Mouse (Mus musculus) urinary bladder, adult 18-20 months (tissue): ENCODE measurements around the gene Rpa1.
"Not testable (repeated sequence)": the region's sequence is repeated elsewhere in the genome, so short reads cannot be mapped to it uniquely, and the experiment has no call there.

Experiments
- DNase-seq, 2 experiments: peaks; one replicate each; pipeline ENCODE4 v3.0.0; 2022; ENCODE audit warnings: low spot score in 2 of 2, mixed read lengths in 2 of 2

The Rpa1 gene

DNA sequence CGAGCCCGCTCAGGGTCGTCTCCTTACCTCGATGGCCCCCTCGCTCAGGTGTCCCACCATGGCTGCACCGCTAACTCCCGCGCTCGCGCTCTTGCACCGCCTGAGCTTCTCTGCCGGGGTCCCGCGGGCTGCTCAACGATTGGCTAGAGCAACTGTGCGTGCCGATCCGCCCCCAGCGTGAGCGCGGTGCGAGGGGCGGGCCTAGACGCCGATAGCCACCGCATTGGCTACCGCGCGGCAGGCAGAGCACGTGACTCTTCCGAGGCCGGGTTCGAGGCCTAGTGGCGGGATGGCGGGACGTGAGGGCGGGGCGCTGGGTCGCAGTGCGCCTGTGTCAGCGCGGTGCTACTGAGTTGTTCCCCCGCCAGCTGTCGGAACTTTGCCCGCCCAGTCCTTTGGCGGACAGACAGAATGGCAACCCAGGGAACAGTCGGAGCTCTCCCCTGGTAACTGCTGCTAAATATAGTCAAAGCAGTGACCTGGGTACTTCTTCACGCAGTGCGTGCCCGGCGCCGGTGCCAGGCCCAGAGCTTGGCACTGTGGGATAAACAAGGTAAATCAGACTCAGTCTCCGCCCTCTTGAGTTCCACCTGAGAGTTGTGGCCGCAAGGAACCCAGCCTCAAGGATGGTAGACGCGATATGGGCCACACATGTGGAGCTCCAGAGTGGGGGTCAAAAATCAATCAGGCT is at the start of gene Rpa1, which contains the start of gene Smyd4:
Gene Rpa1, minus strand, starts transcription at position 126 of the 691 bp plus-strand sequence.
Gene Smyd4, plus strand, starts transcription at position 235 of the 691 bp plus-strand sequence.
- peak; percentile 83 to 92 for DNase-seq

DNA sequence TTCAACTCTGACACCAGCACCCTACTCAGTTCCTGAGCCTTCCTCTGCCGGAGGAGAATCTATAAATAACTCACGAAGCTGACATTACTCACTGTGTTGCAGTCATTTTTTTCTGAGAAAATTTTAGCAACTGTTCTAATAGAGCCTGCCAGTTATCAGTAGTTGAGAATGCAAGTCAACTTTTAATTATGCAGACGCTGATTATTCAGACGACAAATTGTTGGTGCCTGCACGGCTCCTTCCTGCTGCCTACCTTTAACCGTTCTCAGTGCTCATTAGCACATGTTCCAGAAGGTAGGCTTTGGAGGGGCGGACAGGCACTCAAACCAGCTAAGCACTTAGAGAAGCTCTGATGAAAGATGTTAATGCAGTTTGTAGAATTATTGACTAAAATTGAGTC is 49.3 kb upstream of the Rpa1 start:
- DNase-seq, result no peak

DNA sequence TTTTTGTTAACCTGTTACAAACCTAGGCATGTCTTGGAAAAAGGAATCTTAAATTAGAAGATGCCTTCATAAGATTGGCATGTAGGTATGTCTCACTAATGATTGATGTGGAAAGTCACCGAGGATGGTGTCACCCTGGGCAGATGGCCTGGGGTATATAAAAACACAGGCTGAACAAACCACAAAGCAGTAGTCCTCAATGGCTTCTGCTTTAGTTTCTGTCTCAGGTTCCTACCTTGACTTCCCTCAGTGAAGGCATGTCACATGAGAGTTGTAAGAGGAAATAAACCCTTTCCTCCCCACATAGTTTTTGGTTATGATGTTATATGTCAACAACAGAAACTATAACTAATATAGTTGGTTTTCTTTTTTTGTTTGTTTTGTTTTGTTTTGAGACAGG is 47.5 kb upstream of the Rpa1 start:
- no peak for DNase-seq

DNA sequence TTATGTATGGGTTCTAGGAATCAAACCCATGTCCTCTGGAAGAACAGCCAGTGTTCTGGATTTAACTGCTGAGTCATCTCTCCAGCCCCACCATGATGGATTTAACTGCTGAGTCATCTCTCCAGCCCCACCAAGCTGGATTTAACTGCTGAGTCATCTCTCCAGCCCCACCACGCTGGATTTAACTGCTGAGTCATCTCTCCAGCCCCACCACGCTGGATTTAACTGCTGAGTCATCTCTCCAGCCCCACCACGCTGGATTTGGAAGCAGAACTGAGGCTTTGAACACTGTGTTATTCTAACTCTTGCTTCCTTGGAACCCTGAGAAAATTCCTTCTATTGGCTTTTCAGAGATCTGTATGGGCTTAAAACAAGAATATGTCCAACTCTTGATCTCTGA is 35.4 kb upstream of the Rpa1 start:
- DNase-seq, result not testable (repeated sequence)

DNA sequence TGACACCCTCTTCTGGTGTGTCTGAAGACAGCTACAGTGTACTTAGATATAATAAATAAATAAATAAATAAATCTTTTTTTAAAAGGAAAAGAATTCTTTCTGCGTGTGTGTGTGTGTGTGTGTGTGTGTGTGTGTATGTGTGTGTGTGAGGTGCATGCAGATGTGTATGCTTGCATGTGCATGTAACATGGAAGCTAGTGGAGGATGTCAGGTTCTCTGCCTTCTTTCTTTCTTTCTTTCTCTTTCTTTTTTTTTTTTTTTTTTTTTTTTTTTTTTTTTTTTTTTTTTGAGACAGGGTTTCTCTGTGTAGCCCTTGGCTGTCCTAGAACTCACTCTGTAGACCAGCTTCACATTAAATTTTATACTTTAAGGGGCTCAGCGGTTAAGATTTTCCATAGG is 30.7 kb upstream of the Rpa1 start:
- not testable (repeated sequence) for DNase-seq

DNA sequence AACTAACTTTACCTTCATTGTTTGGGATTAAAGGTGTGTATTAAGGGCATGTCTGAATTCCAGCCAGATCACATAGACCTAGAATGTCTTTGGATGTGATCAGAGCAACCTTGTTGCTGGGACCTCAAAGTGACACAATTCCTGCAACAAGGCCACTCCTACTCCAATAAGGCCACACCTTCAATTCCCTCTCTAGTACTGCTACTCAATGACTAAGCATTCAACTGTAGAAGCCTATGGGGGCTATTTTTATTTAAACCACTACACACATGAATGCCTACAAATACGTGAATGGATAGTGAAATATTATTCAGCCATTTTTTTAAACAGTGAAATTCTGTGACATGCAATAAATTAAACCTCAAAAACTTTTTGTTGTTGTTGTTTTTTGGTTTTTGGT is 29.0 kb upstream of the Rpa1 start:
- no peak for DNase-seq

DNA sequence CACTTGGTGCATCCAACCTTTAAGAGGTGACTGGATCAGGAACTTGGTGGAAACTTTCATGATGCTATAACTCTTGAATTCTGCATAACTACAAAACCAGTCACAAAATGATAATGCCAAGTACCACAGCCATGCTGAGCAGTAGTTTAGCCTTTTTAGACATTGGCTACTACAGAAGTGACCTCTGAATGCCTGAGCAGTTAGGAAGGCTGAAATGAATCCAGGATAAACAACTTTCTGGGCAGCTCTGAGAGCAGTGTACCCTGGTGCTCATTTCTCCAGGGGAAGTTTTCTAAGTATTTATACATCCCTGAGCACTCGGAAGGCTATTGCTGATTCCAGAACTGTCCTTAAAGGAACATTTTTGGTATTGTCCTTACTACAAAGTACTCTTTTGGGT is 7.4 kb upstream of the Rpa1 start:
- no peak for DNase-seq

DNA sequence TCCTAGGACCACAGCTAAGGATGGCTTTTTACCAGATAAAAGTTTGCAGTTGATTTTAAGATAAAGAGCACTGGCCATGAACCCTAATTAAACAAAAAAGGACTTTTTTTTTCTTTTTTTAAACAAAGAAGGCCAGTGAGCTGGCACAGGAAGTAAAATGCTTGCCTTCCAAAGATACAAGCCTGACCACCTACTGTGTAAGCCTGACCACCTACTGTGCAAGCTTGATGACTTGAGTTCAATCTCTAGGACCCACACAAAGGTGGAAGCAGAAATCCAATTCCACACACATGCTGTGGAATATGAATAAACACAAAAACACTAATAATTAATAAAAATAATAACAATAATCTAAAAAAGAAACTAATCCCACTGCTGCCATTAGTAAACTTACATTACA is 3.1 kb upstream of the Rpa1 start:
- no peak for DNase-seq

DNA sequence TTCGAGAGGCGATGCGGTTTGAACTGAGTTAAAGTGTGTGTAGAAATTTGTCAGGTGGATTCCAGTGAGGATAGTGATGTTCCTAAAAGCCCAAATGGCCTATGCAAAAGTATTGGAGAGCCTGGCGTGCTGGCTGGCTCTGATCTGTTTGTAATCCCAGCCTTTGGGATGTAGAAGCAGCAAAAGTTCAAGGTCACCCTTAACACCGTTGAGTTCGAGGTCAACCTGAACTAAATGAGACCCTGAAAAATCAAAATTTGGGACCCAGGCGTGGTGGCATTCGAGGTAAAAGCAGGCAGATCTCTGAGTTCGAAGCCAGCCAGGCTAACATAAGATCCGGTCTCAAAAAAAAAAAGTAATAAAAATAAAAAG is 752 bp upstream of the Rpa1 start:
- DNase-seq, result no peak

DNA sequence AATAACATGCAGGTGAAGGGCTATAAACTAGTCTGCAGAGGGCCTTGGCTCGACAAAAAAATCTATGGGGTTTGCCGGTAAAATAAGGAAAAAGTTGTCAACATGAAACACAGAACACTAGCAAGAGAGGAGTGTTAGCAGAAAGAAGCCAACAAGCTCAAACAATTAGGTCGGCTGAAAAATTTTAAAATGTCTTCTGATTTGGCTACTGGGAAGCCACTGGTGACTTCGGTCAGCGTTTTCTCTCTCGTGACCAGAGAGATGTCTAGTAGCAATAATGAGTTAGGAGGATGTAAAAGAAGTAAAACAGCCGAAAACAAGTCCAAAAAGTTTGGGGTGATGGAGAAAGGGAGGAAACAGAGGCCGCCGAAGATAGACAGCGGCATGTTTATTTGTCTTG is 528 bp downstream of the Rpa1 start:
- no peak for DNase-seq

DNA sequence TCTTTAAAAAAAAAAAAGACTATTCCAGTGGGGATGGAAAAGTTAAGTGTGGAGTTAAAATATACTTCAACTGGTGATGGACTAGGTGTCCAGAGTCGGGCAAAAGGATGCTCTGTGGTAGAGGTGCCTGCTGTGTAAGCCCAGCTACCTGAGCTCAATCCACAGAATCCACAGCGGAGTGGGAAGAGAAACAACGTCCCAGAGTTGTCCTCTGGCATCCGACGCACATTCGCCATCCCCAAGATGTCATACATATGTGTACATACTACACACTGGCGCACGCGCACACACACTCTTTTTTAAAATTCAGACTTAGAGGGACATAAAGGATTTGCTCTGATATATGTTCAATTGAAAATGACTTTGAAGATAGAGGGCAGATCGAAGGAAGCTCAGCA is 937 bp downstream of the Rpa1 start:
- no peak for DNase-seq

DNA sequence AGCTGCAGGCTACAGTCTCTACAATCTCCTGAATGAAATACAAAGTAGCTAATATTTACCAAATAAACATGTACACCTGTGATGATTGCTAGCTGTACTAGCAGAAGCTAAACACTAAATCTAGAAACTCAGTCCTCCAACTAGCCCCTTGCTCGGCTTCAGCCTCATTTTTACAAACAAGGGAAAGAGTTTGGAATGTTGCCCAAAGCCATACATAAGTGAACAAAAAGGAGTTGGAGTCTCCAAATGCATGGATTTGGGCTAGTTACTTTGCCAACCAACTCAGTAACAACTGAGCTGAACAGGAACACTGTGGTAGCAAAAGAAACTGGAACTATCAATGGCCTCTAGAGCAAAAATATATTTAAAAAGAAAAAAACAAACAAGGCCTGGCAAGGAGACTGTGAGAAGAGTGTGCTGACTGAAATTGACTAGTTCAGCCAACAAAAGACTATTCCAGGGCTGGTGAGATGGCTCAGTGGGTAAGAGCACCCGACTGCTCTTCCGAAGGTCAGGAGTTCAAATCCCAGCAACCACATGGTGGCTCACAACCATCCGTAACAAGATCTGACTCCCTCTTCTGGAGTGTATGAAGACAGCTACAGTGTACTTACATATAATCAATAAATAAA is 1.5 kb downstream of the Rpa1 start:
- no peak for DNase-seq

DNA sequence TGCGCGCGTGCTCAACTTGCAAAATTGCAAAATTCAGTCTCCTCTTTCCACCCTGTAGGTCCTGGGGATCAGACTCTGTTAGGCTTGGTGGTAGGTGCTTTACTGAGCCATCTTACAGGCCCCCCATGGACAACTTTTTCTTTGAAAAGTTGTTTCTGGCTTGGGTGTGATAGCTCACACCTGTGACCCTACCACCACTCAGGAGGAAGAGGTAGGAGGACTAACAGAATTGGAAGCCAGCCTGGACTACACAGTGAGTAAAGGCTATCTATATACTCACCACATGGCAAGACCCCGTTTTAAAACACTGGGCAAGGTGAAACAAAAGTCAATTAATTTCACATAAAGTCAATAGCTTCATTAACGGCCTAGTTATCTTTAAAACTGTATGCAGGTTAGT is 3.4 kb downstream of the Rpa1 start:
- DNase-seq, result no peak

DNA sequence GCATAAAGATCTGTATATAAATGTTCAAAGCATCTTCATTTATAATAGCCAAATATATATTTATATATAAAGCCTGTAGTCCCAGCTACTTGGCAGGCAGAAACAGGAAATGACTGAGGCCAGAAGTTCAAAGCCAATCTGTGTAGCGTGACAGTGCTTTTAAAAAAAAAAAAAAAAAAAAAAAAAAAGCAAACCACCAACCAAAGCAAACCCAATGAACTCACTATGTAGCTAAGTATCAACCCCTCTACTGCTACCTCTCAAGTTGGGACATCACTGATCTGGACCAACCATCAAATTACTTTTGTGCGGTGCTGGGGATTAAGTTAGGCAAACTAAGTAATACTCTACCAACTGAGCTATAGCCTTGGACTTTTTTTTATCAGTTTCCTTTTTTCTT is 4.0 kb downstream of the Rpa1 start:
- no peak for DNase-seq

DNA sequence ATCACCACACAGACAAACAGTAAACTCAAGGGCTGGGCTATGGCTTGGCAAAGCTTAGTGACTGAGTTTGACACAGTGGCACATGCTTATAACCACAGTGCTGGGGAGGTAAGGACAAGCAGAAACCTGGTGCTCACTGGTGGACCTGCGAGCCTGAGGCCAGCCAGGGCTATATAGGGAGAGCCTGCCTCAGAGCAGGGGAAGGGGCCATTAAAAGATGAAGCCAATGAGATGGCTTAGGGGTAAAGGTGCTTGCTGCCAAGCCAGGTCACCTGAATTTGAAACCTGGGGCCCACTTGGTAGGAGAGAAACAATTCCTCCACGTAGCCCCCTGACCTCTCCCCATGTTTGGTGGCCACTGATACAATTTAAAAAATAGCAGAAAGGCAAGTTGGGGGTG is 5.0 kb downstream of the Rpa1 start:
- no peak for DNase-seq

DNA sequence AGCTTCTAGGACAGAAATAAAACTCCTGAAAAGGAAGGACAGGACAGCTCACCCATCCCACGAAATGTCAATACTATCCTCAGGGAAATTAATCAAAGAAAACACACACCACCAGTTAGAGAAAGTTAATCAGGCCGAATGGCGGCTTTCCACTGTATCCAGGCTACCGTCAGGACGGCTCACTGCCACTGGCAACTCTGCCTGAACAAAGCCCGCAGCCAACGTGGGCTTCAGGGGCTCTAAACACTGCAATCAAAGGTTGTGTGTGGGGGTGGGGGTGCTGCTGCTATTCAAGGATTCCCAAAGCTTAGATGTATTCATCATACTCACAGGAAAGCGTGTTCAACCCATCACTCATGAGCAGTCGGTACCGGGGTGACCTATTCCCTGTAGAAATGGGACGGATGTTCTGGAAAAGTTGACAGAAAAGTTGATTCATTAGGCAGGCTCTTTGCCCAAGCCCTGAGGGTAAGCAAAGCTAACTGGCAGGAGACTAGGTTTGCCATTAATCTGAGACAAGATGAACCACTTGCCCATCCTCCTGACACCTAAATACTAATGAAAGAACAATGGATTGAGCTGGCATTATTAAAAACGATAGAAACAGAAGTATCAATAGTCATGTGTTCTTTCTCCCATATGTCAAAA is 7.3 kb downstream of the Rpa1 start:
- no peak for DNase-seq

DNA sequence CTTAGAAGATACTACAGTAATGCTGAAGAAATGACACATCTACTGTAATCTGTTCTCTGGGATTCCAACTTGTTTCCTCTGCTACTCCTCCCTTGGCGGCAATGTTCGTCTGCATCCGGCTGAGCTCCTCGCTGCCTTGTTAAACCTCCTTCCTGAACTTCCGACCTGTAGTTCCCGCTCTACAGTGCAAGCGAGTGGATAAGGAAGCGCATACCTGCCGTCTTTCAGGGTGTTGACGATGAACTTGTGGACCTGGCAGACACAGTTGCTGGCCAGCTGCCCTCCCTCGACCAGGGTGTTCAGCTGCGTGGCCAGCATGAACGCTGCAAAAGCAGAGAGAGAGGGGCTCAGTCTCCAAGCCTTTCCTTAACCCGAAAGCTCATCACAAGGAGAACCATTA is 8.0 kb downstream of the Rpa1 start:
- no peak for DNase-seq

DNA sequence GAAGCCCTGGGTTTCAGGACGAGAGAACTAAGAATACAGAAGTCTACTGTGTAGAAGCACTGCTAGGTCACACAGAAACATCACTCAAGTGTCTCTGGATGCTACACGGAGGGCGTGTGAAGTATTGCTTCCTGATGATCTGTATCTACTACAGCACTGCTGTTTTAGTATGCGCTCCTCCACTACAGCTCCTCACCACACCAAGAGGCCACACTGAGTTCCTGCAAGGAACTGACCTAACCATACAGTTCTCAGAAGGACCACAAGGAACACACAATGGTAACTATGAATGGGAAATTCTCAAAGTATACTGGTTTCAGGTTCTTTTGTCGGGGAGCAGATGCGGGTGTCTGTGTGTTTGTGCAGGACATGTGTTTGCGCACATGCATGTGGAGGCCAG is 10.9 kb downstream of the Rpa1 start:
- no peak for DNase-seq

DNA sequence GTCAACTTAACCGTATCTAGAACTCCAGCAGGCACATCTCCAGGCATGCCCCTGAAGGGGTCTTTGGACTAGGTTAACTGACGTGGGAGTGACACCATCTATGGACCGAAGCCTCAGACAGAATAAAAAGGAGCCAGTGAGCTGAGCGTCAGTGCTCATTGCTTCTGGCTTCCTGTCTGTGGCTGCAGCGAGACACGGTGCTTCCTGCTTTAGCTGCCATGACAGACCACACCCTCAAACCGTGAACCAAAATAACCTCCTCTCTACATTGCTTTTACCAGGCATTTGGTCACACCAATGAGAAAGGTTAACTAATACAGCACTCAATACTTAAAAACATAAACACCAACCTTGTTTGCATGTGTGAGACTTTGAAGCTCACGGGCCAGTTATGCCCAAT is 11.4 kb downstream of the Rpa1 start:
- no peak for DNase-seq

DNA sequence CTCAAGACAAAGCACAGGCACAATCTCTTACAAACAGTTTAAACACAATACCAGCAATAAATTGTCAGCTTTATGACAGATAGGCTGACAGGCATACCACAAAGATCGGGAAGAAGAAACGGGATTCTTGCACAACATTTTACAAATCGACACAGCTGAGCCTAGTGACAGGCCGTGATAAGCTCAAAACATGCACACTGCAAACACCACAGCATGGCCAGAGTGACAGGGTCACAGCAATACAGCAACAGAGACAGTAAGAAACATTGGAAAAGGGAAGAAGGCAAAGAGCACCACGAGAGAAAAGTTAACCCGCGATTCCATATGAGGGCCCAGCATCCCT is 22.2 kb downstream of the Rpa1 start:
- no peak for DNase-seq

DNA sequence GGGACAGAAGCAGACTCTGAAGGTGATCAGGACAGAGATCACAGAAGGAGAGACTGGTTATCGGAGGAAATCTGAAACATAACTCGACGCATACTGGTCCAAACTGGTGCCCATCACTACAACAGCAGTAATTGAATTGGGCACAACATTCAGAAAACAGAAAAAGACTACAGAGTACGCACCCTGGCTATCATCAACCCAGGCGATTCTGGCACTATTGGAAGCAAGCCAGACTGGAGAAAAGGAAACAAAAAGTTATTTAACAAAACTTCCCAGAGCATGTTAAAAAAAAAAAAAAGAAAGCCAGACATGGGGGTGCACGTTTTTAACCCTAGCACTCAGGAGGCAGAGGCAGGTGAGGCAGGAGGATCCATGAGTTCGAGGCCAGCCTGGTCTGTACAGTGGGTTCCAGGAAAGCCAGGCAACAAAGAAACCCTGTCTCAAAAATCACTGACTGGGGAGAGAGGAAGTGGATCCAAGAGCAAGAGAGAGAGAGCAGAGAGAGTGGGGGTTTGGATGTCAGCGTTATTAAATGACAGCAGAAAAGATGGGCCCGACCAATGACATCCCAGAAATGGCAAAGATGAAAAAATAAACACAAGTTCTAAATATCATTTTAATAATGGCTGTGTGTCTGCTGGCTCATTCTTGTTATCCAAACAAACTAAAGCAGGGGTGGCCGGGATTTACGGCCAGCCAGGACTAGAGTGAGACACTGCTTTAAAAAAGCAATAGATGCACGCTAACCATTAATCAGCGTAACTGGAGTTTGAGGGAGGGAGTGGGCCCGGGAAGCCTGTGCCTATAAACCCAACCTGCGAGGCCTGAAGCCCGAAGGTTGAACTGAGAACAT is 22.8 kb downstream of the Rpa1 start:
- no peak for DNase-seq

DNA sequence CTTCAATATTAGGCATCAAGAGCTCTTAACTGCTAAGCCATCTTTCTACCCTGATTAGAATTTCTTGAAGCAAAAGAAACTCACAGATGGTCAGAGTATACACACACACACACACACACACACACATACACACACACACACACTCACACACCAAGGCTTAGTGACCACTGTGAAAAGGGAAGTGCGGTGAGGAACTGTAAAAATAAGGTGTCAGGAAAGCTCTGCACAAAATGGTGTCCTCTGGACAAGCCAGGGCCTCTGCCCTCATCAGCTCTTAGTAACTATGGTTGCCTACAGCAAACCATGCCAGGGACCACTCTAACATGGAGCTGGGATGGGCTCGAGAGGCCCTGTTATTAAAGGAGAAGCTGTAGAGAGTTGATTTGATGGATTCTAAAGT is 23.7 kb downstream of the Rpa1 start:
- no peak for DNase-seq

DNA sequence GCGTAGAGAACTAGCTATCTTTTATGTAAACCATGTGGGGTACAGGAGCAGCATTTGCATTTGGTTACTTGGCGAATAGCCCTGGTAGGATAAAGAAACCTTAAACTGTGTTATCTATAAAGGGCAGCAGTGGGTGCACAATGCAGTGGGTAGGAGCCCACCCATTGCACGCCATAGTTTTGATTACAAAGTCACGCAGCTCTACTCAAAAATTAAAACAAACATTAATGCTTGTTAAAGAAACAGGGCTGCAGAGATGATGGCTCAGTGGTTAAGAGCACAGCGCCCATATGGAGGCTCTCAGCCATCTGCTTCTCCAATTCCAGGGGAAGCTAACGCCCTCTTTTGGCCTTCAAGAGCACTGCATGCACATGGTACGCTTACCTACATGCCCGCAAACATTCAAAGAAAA is 24.8 kb downstream of the Rpa1 start:
- DNase-seq, result no peak
